Mouse (Mus musculus) stomach, postnatal 0 days (tissue): ENCODE data around the gene Atp2a3. TPM values are rescaled to one million over a fixed set of nuclear protein-coding genes. Genes with fewer than 3 reads are reported as not detected.

Source experiments
- ATAC-seq: fragments of 200-750 bp; cut with Nextera tagmentation; 2 replicates; pipeline ENCODE4 v1.8.0; 2017; ENCODE audit not compliant: low FRiP score, low TSS enrichment
- DNase-seq: peaks from one replicate; pipeline ENCODE4 v3.0.0-alpha.2; 2016; ENCODE audit warnings: low spot score
- H3K27ac ChIP-seq: fragments of 300-500 bp; sonication (generic); replicated peaks from 2 replicates; pipeline ENCODE4 v1.5.1; 2014; ENCODE audit warnings: mild to moderate bottlenecking, control low read depth
- H3K27me3 ChIP-seq: fragments of 300-500 bp; sonication (generic); 2 replicates; pipeline ENCODE4 v1.6.1; 2014; ENCODE audit warnings: low read length; ENCODE audit not compliant: control insufficient read depth, insufficient read depth
- H3K36me3 ChIP-seq: fragments of 300-500 bp; sonication (generic); 2 replicates; pipeline ENCODE4 v1.6.1; 2014; ENCODE audit warnings: low read length, mixed read lengths; ENCODE audit not compliant: control insufficient read depth, insufficient read depth
- H3K4me1 ChIP-seq: fragments of 300-500 bp; sonication (generic); replicated peaks from 2 replicates; pipeline ENCODE4 v1.6.1; 2014; ENCODE audit warnings: antibody characterized with exemption; ENCODE audit not compliant: control insufficient read depth, insufficient read depth
- H3K4me2 ChIP-seq: fragments of 300-500 bp; sonication (generic); replicated peaks from 2 replicates; pipeline ENCODE4 v1.6.1; 2014; ENCODE audit warnings: low read depth, mild to moderate bottlenecking, control low read depth, moderate library complexity
- H3K4me3 ChIP-seq: fragments of 300-500 bp; sonication (generic); 2 replicates; pipeline ENCODE4 v1.5.1; 2014; ENCODE audit warnings: low read depth, low read length, control low read depth
- H3K9ac ChIP-seq: fragments of 300-500 bp; sonication (generic); 2 replicates; pipeline ENCODE4 v1.6.1; 2014; ENCODE audit warnings: mild to moderate bottlenecking, low read length, control low read depth, mixed read lengths
- H3K9me3 ChIP-seq: fragments of 300-500 bp; sonication (generic); 2 replicates; pipeline ENCODE4 v1.6.1; 2016; ENCODE audit warnings: low read length; ENCODE audit not compliant: control insufficient read depth
- CTCF ChIP-seq: IDR thresholded peaks from 2 replicates; pipeline ENCODE4 v1.5.1; 2016; ENCODE audit warnings: antibody characterized with exemption, low read depth, mild to moderate bottlenecking, moderate library complexity
- EP300 ChIP-seq: optimal IDR thresholded peaks from 2 replicates; pipeline ENCODE3; 2016; ENCODE audit warnings: antibody characterized with exemption
- WGBS: fragments of 180-500 bp; shearing (Covaris S2); extraction: QIAGEN DNeasy Blood & Tissue Kit; methylation state at CpG from one replicate; pipeline ENCODE4 v1.1.7; 2014; 5-methylcytosine and 5-hydroxymethylcytosine counted together
- polyA plus RNA-seq: library from polyadenylated mRNA; unstranded; fragments of >200 nt; fragmentation: Nextera tagmentation; extraction: Ambion mirVana; gene quantifications from 2 replicates; pipeline ENCODE4 v1.2.1, GENCODE M21; 2015

Atp2a3 gene
- polyA plus RNA-seq, 1 experiment from 2014 or later = 19.6 TPM

DNA sequence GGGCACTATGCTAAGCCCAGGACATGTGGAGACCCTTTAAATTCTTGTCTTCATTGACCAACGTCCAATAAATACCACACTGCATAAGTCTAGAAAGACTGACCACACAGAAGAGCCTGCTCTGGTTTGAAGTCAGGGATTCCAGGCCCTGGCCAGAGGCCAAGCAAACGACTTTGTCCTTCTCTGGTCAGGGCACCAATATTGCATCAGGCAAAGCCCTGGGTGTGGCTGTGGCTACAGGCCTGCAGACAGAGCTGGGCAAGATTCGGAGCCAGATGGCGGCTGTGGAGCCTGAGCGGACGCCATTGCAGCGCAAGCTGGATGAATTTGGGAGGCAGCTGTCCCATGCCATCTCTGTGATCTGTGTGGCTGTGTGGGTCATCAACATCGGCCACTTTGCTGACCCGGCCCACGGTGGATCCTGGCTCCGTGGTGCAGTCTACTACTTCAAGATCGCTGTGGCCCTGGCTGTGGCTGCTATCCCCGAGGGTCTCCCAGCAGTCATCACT, 14.1 kb downstream of the Atp2a3 start:
- no peak overlapping the region for H3K9ac ChIP-seq
- WGBS = 80% methylated on average over 13 of the region's 13 CpGs
- no peaks in the 10 kb centered on the region for H3K4me1 ChIP-seq
- ATAC-seq = no peak
- H3K4me2 ChIP-seq = no peak overlapping the region
- no peak for DNase-seq
- H3K9me3 ChIP-seq = no peaks in the 10 kb centered on the region
- H3K27ac ChIP-seq = no peak overlapping the region
- no peak overlapping the region for H3K4me3 ChIP-seq
- TF ChIP-seq CTCF (no peak), EP300 (no peak)
- H3K27me3 ChIP-seq = no peaks in the 10 kb centered on the region
- H3K36me3 ChIP-seq = no peaks in the 10 kb centered on the region; the same call in 1 of the 2 replicates

DNA sequence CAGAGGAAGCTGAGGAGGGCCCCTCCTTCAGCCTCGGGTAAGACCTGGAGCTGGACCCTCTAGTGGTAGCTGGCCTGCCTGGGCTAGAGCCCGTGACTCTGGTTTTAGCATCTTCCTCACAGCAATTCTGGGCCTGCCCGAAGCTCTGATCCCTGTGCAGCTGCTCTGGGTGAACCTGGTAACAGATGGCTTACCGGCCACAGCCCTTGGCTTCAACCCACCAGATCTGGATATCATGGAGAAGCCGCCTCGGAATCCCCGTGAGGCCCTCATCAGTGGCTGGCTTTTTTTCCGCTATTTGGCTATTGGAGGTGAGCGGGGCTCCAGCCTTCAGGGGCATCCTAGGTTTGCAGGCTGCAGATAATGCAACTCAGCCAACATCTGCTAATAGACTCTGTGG, 21.5 kb downstream of the Atp2a3 start:
- no peaks in the 10 kb centered on the region; the same call in 1 of the 2 replicates for H3K36me3 ChIP-seq
- 89% methylated on average over 9 of the region's 9 CpGs for WGBS
- H3K4me1 ChIP-seq = no peaks in the 10 kb centered on the region
- no peaks in the 10 kb centered on the region for H3K9me3 ChIP-seq
- no peak overlapping the region for H3K9ac ChIP-seq
- H3K4me2 ChIP-seq = no peak overlapping the region
- no peak for DNase-seq
- H3K27ac ChIP-seq = no peak overlapping the region
- no peaks in the 10 kb centered on the region for H3K27me3 ChIP-seq
- TF ChIP-seq EP300 (no peak), CTCF (no peak)
- no peak for ATAC-seq
- no peak overlapping the region for H3K4me3 ChIP-seq

DNA sequence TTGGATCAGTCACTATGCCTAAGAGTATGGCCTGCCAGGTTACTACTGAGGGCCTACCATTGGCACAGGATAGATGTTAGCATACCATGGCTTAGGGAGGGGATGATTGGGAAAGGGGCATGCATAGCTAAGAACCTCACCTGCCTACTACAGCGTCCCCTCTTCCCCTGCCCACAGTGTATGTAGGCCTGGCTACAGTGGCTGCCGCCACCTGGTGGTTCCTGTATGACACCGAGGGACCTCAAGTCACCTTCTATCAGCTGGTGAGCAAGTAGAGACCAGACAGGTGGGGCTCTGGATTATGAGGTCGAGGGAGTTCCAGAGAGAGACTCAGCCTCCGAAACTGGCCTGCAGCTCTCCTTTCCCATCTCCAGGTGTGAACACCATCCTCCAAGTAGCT, 22.3 kb downstream of the Atp2a3 start:
- DNase-seq (no peak), ATAC-seq (no peak)
- 48% methylated on average over 5 of the region's 5 CpGs for WGBS
- H3K36me3 ChIP-seq = no peaks in the 10 kb centered on the region; the same call in 1 of the 2 replicates
- no peak overlapping the region for H3K4me2 ChIP-seq
- no peak overlapping the region for H3K9ac ChIP-seq
- TF ChIP-seq EP300 (no peak), CTCF (peak; percentile 77)
- H3K27ac ChIP-seq = no peak overlapping the region
- H3K27me3 ChIP-seq = no peaks in the 10 kb centered on the region
- H3K9me3 ChIP-seq = no peaks in the 10 kb centered on the region
- no peak overlapping the region for H3K4me3 ChIP-seq
- H3K4me1 ChIP-seq = no peaks in the 10 kb centered on the region

DNA sequence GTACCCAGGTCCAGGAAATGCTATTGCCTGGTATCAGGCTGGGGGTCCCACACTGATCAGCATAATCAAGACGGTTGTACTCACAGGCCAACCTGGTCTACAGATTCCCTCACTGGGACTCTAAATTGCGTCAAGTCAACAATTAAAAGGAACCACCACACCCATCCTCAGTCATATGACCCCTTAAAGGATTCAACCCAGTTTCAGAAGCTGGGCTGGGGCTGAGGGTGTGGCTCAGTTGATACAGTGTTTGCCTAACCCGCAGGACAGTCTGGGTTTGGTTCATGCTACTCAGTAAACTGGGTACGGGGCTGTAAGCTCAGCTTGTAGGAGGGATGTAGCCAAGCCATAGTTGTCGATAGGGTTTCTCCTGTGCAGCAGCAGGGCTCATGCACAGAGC, 25.8 kb downstream of the Atp2a3 start:
- ATAC-seq = no peak
- WGBS = 44% methylated on average over 5 of the region's 5 CpGs

DNA sequence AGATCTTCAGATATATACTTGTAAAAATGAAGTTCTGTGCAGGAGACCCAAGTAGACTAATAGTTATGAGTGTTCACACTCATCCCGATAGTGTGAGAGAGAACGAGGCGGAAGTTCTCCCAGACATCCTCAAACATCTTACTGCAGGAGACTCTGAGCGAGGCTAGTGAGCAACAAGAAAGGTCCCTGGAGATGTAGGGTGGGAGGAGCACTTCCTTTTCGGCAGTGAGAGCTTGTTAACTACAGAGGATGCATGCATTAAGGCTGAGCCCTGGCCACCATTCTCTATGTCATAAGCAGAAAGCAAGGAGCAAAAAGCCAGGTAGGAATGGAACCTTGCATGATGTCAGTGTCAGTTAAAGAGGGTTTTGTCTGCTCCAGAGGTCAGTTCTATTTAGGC, 26.3 kb downstream of the Atp2a3 start:
- WGBS = 60% methylated on average over 5 of the region's 5 CpGs
- H3K36me3 ChIP-seq = no peaks in the 10 kb centered on the region
- H3K4me2 ChIP-seq = no peak overlapping the region
- no peak overlapping the region for H3K4me3 ChIP-seq
- no peak overlapping the region for H3K27ac ChIP-seq
- no peak for DNase-seq
- H3K9ac ChIP-seq = no peak overlapping the region
- no peak for TF ChIP-seq EP300
- TF ChIP-seq CTCF = no peak
- peaks cover 4% of the 10 kb centered on the region; the same call in 1 of the 2 replicates for H3K4me1 ChIP-seq
- no peaks in the 10 kb centered on the region for H3K9me3 ChIP-seq
- H3K27me3 ChIP-seq = no peaks in the 10 kb centered on the region
- ATAC-seq = no peak

More for the DNA sequence above, 25.8 kb downstream of the Atp2a3 start:
- no peak overlapping the region for H3K4me3 ChIP-seq
- no peak overlapping the region for H3K9ac ChIP-seq
- no peaks in the 10 kb centered on the region for H3K9me3 ChIP-seq
- H3K27ac ChIP-seq = 0 out of 2 replicates have a peak overlapping the region, but pooled peaks have one; percentile 14
- TF ChIP-seq EP300 (no peak), CTCF (no peak)
- no peak overlapping the region for H3K4me2 ChIP-seq
- H3K36me3 ChIP-seq = no peaks in the 10 kb centered on the region
- DNase-seq = no peak
- H3K4me1 ChIP-seq = peaks cover 3% of the 10 kb centered on the region; the same call in 1 of the 2 replicates
- no peaks in the 10 kb centered on the region for H3K27me3 ChIP-seq

DNA sequence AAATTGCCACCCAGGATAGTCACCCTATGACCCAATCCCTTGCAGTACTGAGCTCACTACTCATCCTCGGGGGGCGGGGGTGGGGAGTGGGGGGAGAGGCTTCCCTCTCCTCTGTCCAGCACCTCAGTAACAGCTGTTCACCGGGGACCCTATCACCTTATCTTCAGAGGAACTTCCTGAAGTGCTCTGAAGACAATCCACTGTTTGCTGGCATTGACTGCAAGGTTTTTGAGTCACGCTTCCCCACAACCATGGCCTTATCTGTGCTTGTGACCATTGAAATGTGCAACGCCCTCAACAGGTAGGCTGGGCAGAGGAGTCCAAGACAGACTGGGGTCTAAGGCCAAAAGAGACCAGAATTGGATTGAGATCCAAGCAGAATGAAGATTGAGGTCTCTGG, 26.8 kb downstream of the Atp2a3 start:
- 70% methylated on average over 5 of the region's 5 CpGs for WGBS
- H3K4me3 ChIP-seq = no peak overlapping the region
- no peaks in the 10 kb centered on the region for H3K27me3 ChIP-seq
- no peak overlapping the region for H3K9ac ChIP-seq
- ATAC-seq (peak; percentile 9; the same call in 1 of the 2 replicates), DNase-seq (no peak)
- H3K4me1 ChIP-seq = peaks cover 6% of the 10 kb centered on the region; the same call in 1 of the 2 replicates
- H3K9me3 ChIP-seq = no peaks in the 10 kb centered on the region
- H3K36me3 ChIP-seq = no peaks in the 10 kb centered on the region
- H3K4me2 ChIP-seq = no peak overlapping the region
- no peak for TF ChIP-seq EP300
- no peak for TF ChIP-seq CTCF
- no peak overlapping the region for H3K27ac ChIP-seq
